Mouse (Mus musculus) midbrain, embryonic 14.5 days (tissue): ENCODE measurements around the gene Cbx7. TPM values are rescaled to one million over a fixed set of nuclear protein-coding genes. Genes with fewer than 3 reads are reported as not detected.

ENCODE experiments used
- ATAC-seq: fragments of 200-750 bp; cut with Nextera tagmentation; 2 replicates; pipeline ENCODE4 v1.8.0; 2017; ENCODE audit warnings: moderate number of reproducible peaks, moderate library complexity; ENCODE audit not compliant: low FRiP score, low TSS enrichment
- DNase-seq: peaks from one replicate; pipeline ENCODE4 v3.0.0-alpha.2; 2015
- H3K27ac ChIP-seq: fragments of 300-500 bp; sonication (generic); replicated peaks from 2 replicates; pipeline ENCODE4 v1.5.1; 2014; ENCODE audit warnings: mild to moderate bottlenecking, low read depth, low read length, moderate library complexity
- H3K27me3 ChIP-seq: fragments of 300-500 bp; sonication (generic); 2 replicates; pipeline ENCODE4 v1.6.1; 2014; ENCODE audit warnings: low read length, control low read depth, mixed read lengths; ENCODE audit not compliant: control insufficient read depth, insufficient read depth
- H3K36me3 ChIP-seq: fragments of 300-500 bp; sonication (generic); 2 replicates; pipeline ENCODE4 v1.6.1; 2014; ENCODE audit warnings: low read length, control low read depth; ENCODE audit not compliant: control insufficient read depth, insufficient read depth
- H3K4me1 ChIP-seq: fragments of 300-500 bp; sonication (generic); 2 replicates; pipeline ENCODE4 v1.6.1; 2014; ENCODE audit warnings: mild to moderate bottlenecking, antibody characterized with exemption, low read length, control low read depth; ENCODE audit not compliant: control insufficient read depth, insufficient read depth
- H3K4me2 ChIP-seq: fragments of 300-500 bp; sonication (generic); 2 replicates; pipeline ENCODE4 v1.6.1; 2014; ENCODE audit warnings: mild to moderate bottlenecking, low read length, moderate library complexity
- H3K4me3 ChIP-seq: fragments of 300-500 bp; sonication (generic); replicated peaks from 2 replicates; pipeline ENCODE4 v1.5.1; 2014; ENCODE audit warnings: low read depth, low read length
- H3K9ac ChIP-seq: fragments of 300-500 bp; sonication (generic); replicated peaks from 2 replicates; pipeline ENCODE4 v1.6.1; 2014; ENCODE audit warnings: mild to moderate bottlenecking, low read length, moderate library complexity
- H3K9me3 ChIP-seq: fragments of 300-500 bp; sonication (generic); 2 replicates; pipeline ENCODE4 v1.6.1; 2016; ENCODE audit warnings: low read length, control low read depth, mixed read lengths; ENCODE audit not compliant: control insufficient read depth
- WGBS: fragments of 180-500 bp; shearing (Covaris S2); extraction: QIAGEN DNeasy Blood & Tissue Kit; methylation state at CpG from one replicate; pipeline ENCODE4 v1.1.7; 2014; 5-methylcytosine and 5-hydroxymethylcytosine counted together
- polyA plus RNA-seq: library from polyadenylated mRNA; unstranded; fragments of >200 nt; fragmentation: Nextera tagmentation; extraction: Ambion mirVana; gene quantifications from 2 replicates; pipeline ENCODE4 v1.2.1, GENCODE M21; 2014

Gene Cbx7
- polyA plus RNA-seq, 1 experiment from 2014 or later = 4.4 TPM

DNA sequence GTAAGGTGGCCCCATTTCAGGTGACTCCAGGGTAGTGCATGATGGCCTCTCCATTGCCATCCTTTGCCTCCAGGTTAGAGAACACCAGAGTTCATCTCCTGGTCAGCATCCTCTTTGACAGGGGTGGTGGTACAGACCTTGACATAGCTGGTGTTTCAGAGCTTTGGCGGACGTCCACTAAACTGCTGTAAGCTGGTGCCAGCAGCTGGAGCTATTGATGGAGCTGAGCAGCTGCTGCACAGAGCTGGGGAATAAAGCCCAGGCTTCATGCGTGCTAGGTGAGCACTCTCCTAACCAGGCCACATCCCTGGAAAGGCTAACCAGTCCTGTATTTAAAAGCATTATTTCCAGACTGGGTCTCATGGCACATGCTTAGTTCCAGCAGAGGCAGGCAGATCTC is 90.4 kb downstream of the Cbx7 start:
- no peak overlapping the region for H3K4me2 ChIP-seq
- no peaks in the 10 kb centered on the region for H3K27me3 ChIP-seq
- no peak overlapping the region for H3K9ac ChIP-seq
- H3K4me3 ChIP-seq = no peak overlapping the region
- H3K27ac ChIP-seq = no peak overlapping the region
- no peaks in the 10 kb centered on the region for H3K9me3 ChIP-seq
- H3K36me3 ChIP-seq = no peaks in the 10 kb centered on the region
- DNase-seq = no peak
- peaks cover 5% of the 10 kb centered on the region; the same call in 1 of the 2 replicates for H3K4me1 ChIP-seq
- 85% methylated on average over 3 of the region's 3 CpGs for WGBS
- ATAC-seq = no peak

DNA sequence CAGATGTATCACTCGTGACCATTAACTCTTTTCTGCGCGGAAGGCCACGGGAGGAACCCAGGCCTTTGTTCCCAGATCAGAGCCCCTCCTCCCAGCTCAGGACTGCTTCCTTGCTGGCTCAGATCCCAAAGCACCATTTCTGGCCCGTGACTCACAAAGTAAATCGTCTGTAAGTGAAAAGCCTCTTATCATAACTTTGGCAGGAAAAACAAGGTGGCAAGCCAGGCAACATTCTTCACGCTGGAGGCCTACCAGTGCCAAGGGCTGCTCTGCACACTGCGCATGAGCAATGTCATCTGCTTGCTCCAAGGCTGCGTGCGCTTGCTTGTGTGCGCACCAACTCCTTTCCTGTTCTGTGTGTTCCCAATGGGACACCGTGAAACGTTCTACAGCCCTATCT is 91.6 kb downstream of the Cbx7 start:
- Histone ChIP-seq H3K36me3 (no peaks in the 10 kb centered on the region), H3K9ac (no peak overlapping the region), H3K27ac (no peak overlapping the region; the same call in 1 of the 2 replicates), H3K4me2 (no peak overlapping the region), H3K4me1 (peaks cover 5% of the 10 kb centered on the region; the same call in 1 of the 2 replicates), H3K9me3 (no peaks in the 10 kb centered on the region), H3K4me3 (no peak overlapping the region), H3K27me3 (no peaks in the 10 kb centered on the region)
- ATAC-seq (no peak), DNase-seq (peak; percentile 58)
- WGBS = 53% methylated on average over 13 of the region's 13 CpGs

DNA sequence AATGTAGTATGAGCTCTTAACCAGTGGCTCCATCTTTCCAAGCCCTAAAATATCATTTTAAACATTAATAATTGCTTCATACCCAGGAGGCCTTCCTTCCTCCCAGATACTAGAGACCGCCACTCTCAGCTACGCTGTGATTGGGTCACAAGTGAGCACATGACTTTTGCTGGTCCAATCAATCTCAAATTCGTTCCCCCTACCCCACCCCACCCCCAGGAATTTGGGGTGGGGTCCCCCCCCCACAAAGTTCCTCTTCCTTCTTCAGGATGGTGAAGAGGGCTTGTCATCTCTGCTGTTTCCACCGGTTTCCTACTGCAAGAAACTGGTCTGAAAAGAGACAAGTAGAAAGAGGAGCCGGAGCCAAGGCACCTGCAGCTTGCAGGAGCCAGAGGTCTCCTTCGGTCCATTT is 92.2 kb downstream of the Cbx7 start:
- no peak overlapping the region for H3K4me2 ChIP-seq
- H3K4me1 ChIP-seq = peaks cover 5% of the 10 kb centered on the region; the same call in 1 of the 2 replicates
- H3K9ac ChIP-seq = no peak overlapping the region
- H3K4me3 ChIP-seq = no peak overlapping the region
- no peaks in the 10 kb centered on the region for H3K27me3 ChIP-seq
- H3K36me3 ChIP-seq = no peaks in the 10 kb centered on the region
- no peaks in the 10 kb centered on the region for H3K9me3 ChIP-seq
- DNase-seq (no peak), ATAC-seq (no peak)
- WGBS = 78% methylated on average over 6 of the region's 6 CpGs
- H3K27ac ChIP-seq = no peak overlapping the region

DNA sequence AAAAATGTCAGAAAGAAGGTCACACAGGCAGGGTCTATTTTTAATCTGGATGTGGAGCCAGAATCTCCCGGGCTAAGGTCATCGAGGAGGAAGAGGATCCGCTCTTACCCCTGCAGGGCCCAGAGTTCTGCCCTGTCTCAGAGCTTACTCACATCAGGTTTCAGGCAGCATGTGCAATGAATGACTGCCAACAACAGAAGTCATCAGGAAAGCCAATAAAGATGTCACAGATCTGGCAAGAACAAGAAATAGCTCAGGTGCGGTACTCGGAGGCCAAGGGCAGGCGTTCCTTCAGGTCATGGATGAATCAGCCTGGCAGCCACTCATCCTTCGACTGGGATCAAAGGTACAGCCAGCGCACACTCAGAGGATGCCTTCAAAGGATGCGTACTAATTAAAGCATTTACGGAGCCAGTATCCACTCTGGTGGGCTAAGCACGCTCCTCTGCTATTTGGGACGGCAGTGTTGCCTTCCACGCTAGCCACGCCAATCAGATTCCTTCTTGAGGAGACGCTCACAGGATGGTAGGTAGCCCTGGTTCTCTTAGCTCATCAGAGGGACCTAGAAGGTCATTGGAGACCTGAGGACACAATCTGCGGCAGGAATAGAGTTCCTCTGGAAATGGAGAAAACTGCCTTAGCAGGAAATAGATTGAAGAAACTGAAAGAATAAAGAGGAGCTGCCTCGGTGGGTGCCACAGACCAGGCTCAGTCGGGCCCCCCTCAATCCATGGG is 95.5 kb downstream of the Cbx7 start:
- no peak overlapping the region for H3K27ac ChIP-seq
- no peaks in the 10 kb centered on the region for H3K27me3 ChIP-seq
- no peak overlapping the region for H3K9ac ChIP-seq
- no peak overlapping the region for H3K4me2 ChIP-seq
- DNase-seq = no peak
- ATAC-seq = no peak
- no peak overlapping the region for H3K4me3 ChIP-seq
- H3K36me3 ChIP-seq = no peaks in the 10 kb centered on the region
- 85% methylated on average over 18 of the region's 18 CpGs for WGBS
- no peaks in the 10 kb centered on the region for H3K4me1 ChIP-seq
- H3K9me3 ChIP-seq = no peaks in the 10 kb centered on the region

DNA sequence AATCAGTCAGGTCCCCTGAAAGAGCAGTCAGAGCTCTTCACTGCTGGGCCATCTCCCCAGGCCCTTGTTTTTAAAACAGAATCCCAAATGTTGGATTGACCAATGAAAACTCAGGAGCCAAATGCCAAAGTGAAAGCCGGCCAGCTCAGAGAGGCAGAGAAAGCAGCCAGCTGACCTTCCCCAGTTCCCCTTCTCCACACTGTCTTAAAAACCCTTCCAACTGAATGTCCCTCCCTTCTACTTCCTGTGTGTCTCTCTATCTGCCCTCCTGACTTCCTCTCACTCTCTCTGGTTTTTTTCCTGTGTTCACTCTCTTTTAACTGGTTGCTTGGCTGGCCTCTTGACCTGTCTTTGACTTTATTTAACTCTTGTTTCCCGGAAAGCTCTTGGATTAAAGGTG is 96.9 kb downstream of the Cbx7 start:
- 77% methylated on average over 2 of the region's 2 CpGs for WGBS
- Histone ChIP-seq H3K9me3 (no peaks in the 10 kb centered on the region), H3K9ac (no peak overlapping the region), H3K27me3 (no peaks in the 10 kb centered on the region), H3K4me3 (no peak overlapping the region), H3K4me1 (no peaks in the 10 kb centered on the region), H3K36me3 (no peaks in the 10 kb centered on the region), H3K4me2 (no peak overlapping the region), H3K27ac (no peak overlapping the region)
- ATAC-seq = no peak
- no peak for DNase-seq

DNA sequence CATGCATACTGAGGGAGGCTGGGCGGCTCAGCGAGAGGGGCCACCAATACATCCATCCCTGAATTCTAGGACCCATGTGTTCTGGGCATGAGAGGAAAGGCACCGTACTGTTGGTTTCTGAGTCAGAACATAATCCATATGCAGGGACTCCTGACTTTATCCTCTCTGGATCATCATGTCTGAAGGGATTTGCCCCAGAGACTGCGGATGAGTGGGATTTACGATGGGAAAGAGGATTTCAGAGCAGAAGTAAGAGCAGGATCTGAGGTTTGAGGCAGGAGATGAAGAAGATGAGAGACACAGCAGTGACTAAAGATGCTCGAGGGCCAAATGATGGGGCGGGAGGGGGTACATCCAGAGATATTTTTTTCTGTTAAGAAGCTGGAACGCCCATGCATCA is 97.4 kb downstream of the Cbx7 start:
- Histone ChIP-seq H3K9ac (no peak overlapping the region), H3K4me1 (no peaks in the 10 kb centered on the region), H3K36me3 (no peaks in the 10 kb centered on the region), H3K4me3 (no peak overlapping the region), H3K27ac (no peak overlapping the region), H3K9me3 (no peaks in the 10 kb centered on the region), H3K4me2 (no peak overlapping the region), H3K27me3 (no peaks in the 10 kb centered on the region)
- ATAC-seq (no peak), DNase-seq (no peak)
- WGBS = 84% methylated on average over 8 of the region's 8 CpGs

DNA sequence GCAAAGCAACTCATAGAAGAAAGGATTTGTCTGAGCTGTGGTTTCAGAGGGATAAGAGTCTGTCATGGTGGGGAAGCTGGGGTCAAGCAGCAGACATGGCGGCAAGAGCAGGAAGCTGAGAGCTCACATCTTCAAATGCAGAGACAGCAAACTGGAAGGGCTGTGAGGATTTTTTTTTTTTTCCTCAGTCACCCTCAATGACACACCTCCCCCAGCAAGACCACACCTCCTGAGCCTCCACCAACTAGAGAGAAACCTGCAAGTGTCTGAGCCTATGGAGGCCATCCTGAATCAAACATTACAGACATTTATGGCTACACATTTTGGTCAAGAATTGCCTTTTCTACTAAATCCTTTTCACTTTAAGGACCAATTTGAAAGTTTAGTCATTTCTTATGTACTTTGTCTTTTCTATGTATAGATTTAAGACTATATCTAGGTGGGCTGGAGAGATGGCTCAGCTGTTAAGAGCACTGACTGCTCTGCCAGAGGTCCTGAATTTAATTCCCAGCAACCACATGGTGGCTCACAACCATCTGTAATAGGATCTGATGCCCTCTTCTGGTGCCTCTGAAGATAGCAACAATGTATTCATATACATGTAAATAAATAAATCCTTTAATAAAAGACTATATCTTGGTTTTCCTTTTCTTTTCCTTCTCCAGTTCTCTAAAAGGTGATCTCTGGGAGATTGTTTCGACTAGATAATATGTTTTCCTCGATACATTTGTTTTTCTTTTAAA is 103.5 kb downstream of the Cbx7 start:
- Histone ChIP-seq H3K9ac (no peak overlapping the region), H3K4me2 (no peak overlapping the region), H3K36me3 (no peaks in the 10 kb centered on the region), H3K9me3 (no peaks in the 10 kb centered on the region), H3K4me3 (no peak overlapping the region), H3K27ac (no peak overlapping the region), H3K27me3 (no peaks in the 10 kb centered on the region), H3K4me1 (no peaks in the 10 kb centered on the region)
- 84% methylated on average over 3 of the region's 3 CpGs for WGBS
- DNase-seq (no peak), ATAC-seq (no peak)
